Mouse (Mus musculus): ENCODE results near the gene Mrpl58. TPM values are rescaled to one million over a fixed set of nuclear protein-coding genes. Genes with fewer than 3 reads are reported as not detected.

The Mrpl58 gene
- polyA plus RNA-seq, 1 experiment from 2014 or later, result 235 TPM

DNA sequence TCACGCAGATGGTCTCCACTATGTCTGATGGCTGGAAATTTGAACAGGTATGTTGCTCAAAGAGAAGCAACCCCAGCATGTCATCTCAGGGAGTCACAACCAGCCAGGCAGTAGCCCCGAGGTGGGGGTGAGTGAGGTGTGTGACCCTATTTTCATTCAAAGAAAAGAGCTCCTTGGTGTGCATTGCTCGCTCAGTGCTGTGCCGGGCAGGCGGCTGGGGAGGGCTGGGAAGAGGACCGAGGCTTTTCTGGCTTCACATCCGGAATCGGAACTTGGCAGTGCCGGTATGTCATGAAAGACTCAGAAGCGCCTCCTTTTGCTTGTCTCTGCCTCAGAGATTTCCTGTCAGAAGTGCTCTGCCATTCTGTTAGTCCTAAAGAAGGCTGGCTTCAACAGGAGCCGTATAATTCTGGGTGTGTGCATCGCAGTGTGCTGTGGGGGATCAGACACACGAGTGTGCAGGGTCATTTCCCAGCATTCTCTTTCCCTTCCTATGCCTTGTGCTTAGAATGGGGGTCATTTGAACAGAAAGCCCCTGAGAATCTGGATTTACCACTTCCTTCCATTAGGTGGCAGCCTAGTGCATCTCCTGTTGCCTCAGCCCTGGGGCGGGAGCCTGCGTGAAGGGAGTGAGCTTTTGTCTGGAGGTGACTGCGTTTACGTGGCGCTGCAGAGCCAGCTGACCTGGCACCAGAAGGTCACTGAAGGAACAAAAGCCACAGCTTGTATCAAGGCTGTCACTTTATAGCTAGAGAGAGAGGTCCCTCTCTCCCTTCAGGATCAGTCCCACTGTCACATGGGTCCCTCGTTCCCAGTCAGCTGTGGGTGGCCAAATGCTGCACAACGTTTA, 24.2 kb downstream of the Mrpl58 start:
- Histone ChIP-seq H3K4me2 (replicated peaks; ENCODE audit: low read depth, low read length) (no peak overlapping the region), H3K4me3 (ENCODE audit: low read length) (no peak overlapping the region), H3K9me3 (ENCODE audit: control insufficient read depth, low read length) (no peaks in the 10 kb centered on the region), H3K9ac (ENCODE audit: low read depth, low read length) (0 out of 2 replicates have a peak overlapping the region, but pooled peaks have one; percentile 14), H3K27me3 (ENCODE audit: control insufficient read depth, insufficient read depth, low read length) (no peaks in the 10 kb centered on the region), H3K4me1 (ENCODE audit: control insufficient read depth, insufficient read depth, low read length) (no peaks in the 10 kb centered on the region), H3K27ac (ENCODE audit: low read depth, low read length) (peak overlapping the region; percentile 37), H3K36me3 (ENCODE audit: control insufficient read depth, insufficient read depth, low read length) (peaks cover 77% of the 10 kb centered on the region)
- ATAC-seq (ENCODE audit: low FRiP score, low TSS enrichment), result peak; percentile 73
- WGBS, result 42% methylated on average over 20 of the region's 20 CpGs

DNA sequence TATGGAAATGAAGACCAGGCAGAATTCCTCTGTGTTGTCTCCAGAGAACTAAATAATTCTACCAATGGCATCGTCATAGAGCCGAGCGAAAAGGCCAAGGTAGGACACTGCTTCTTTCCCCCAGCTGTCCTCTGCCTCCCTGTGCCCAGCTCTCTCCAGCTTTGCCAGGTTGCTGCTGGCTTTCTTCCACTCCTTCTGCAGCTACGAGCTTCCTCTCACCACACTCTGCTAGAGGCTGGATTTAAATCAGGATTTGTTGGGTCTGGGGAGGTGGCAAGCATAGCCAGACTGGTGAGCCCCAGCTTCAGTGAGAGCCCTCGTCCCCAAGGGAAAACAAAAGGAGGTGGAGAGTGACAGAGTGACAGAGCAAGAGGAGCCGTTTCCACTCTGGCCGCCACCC, 25.8 kb downstream of the Mrpl58 start:
- Histone ChIP-seq H3K9me3 (ENCODE audit: control insufficient read depth, low read length) (no peaks in the 10 kb centered on the region), H3K4me2 (replicated peaks; ENCODE audit: low read depth, low read length) (no peak overlapping the region), H3K36me3 (ENCODE audit: control insufficient read depth, insufficient read depth, low read length) (peaks cover 68% of the 10 kb centered on the region), H3K9ac (ENCODE audit: low read depth, low read length) (no peak overlapping the region), H3K27ac (ENCODE audit: low read depth, low read length) (no peak overlapping the region), H3K27me3 (ENCODE audit: control insufficient read depth, insufficient read depth, low read length) (no peaks in the 10 kb centered on the region), H3K4me3 (ENCODE audit: low read length) (no peak overlapping the region), H3K4me1 (ENCODE audit: control insufficient read depth, insufficient read depth, low read length) (no peaks in the 10 kb centered on the region)
- WGBS, result 85% methylated on average over 7 of the region's 7 CpGs
- ATAC-seq (ENCODE audit: low FRiP score, low TSS enrichment), result no peak

DNA sequence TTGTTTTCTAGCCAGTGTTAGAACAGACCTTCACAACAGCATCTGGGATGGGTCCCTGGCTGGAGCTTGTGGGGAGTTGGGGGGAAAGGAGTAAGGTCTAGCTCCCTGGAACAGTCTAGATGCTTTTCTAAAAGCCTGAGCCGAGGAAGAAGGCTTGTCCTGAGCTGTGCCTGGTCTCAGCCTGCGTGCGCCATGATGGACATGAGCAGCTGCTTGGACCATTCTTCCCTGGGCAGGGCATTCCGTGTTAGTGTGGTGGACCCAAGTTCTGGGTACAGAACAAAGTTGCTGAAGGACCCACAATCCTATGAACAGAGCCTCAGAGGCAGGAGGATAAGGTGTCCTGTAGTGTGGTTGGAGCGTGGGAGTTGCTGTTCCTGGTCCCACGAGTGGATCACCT, 27.0 kb downstream of the Mrpl58 start:
- no peaks in the 10 kb centered on the region for H3K27me3 ChIP-seq (ENCODE audit: control insufficient read depth, insufficient read depth, low read length)
- no peaks in the 10 kb centered on the region for H3K9me3 ChIP-seq (ENCODE audit: control insufficient read depth, low read length)
- H3K9ac ChIP-seq (ENCODE audit: low read depth, low read length), result no peak overlapping the region
- H3K4me1 ChIP-seq (ENCODE audit: control insufficient read depth, insufficient read depth, low read length), result 0 out of 2 replicates have a peak, but pooled peaks cover 3% of the 10 kb centered on the region
- WGBS, result 94% methylated on average over 6 of the region's 6 CpGs
- ATAC-seq (ENCODE audit: low FRiP score, low TSS enrichment), result no peak
- H3K27ac ChIP-seq (ENCODE audit: low read depth, low read length), result no peak overlapping the region
- H3K4me3 ChIP-seq (ENCODE audit: low read length), result no peak overlapping the region
- peaks cover 57% of the 10 kb centered on the region for H3K36me3 ChIP-seq (ENCODE audit: control insufficient read depth, insufficient read depth, low read length)
- no peak overlapping the region for H3K4me2 ChIP-seq (replicated peaks; ENCODE audit: low read depth, low read length)

GRCm38 (mm10) chr11:115432814-115433213, 29.3 kb downstream of the Mrpl58 start:
- 87% methylated on average over 4 of the region's 4 CpGs for WGBS
- Histone ChIP-seq H3K9ac (ENCODE audit: low read depth, low read length) (no peak overlapping the region), H3K4me3 (ENCODE audit: low read length) (no peak overlapping the region), H3K4me2 (replicated peaks; ENCODE audit: low read depth, low read length) (no peak overlapping the region), H3K36me3 (ENCODE audit: control insufficient read depth, insufficient read depth, low read length) (peaks cover 38% of the 10 kb centered on the region), H3K4me1 (ENCODE audit: control insufficient read depth, insufficient read depth, low read length) (0 out of 2 replicates have a peak, but pooled peaks cover 6% of the 10 kb centered on the region), H3K9me3 (ENCODE audit: control insufficient read depth, low read length) (no peaks in the 10 kb centered on the region), H3K27ac (ENCODE audit: low read depth, low read length) (no peak overlapping the region), H3K27me3 (ENCODE audit: control insufficient read depth, insufficient read depth, low read length) (no peaks in the 10 kb centered on the region)
- no peak for ATAC-seq (ENCODE audit: low FRiP score, low TSS enrichment)

GRCm38 (mm10) chr11:115433342-115433741, 29.8 kb downstream of the Mrpl58 start:
- H3K27ac ChIP-seq (ENCODE audit: low read depth, low read length), result no peak overlapping the region

GRCm38 (mm10) chr11:115435596-115436337, 32.2 kb downstream of the Mrpl58 start:
- 0 out of 2 replicates have a peak, but pooled peaks cover 6% of the 10 kb centered on the region for H3K4me1 ChIP-seq (ENCODE audit: control insufficient read depth, insufficient read depth, low read length)
- no peak overlapping the region for H3K27ac ChIP-seq (ENCODE audit: low read depth, low read length)
- 0 out of 2 replicates have a peak, but pooled peaks have one; percentile 58 for ATAC-seq (ENCODE audit: low FRiP score, low TSS enrichment)
- H3K4me2 ChIP-seq (replicated peaks; ENCODE audit: low read depth, low read length), result peak overlapping the region; percentile 41
- H3K4me3 ChIP-seq (ENCODE audit: low read length), result peak overlapping the region; percentile 19; the same call in 1 of the 2 replicates
- H3K36me3 ChIP-seq (ENCODE audit: control insufficient read depth, insufficient read depth, low read length), result peaks cover 16% of the 10 kb centered on the region
- no peaks in the 10 kb centered on the region for H3K27me3 ChIP-seq (ENCODE audit: control insufficient read depth, insufficient read depth, low read length)
- WGBS, result 3% methylated on average over 31 of the region's 31 CpGs
- 0 out of 2 replicates have a peak overlapping the region, but pooled peaks have one; percentile 44 for H3K9ac ChIP-seq (ENCODE audit: low read depth, low read length)
- peaks cover 6% of the 10 kb centered on the region; the same call in 1 of the 2 replicates for H3K9me3 ChIP-seq (ENCODE audit: control insufficient read depth, low read length)

More at GRCm38 (mm10) chr11:115433342-115433741, 29.8 kb downstream of the Mrpl58 start:
- Histone ChIP-seq H3K9me3 (ENCODE audit: control insufficient read depth, low read length) (no peaks in the 10 kb centered on the region), H3K9ac (ENCODE audit: low read depth, low read length) (no peak overlapping the region), H3K4me3 (ENCODE audit: low read length) (no peak overlapping the region), H3K4me1 (ENCODE audit: control insufficient read depth, insufficient read depth, low read length) (0 out of 2 replicates have a peak, but pooled peaks cover 6% of the 10 kb centered on the region), H3K27me3 (ENCODE audit: control insufficient read depth, insufficient read depth, low read length) (no peaks in the 10 kb centered on the region), H3K36me3 (ENCODE audit: control insufficient read depth, insufficient read depth, low read length) (peaks cover 38% of the 10 kb centered on the region), H3K4me2 (replicated peaks; ENCODE audit: low read depth, low read length) (no peak overlapping the region)
- 76% methylated on average over 6 of the region's 6 CpGs for WGBS
- no peak for ATAC-seq (ENCODE audit: low FRiP score, low TSS enrichment)

- Histone ChIP-seq H3K27ac (ENCODE audit: low read depth, low read length) (no peak overlapping the region), H3K4me2 (replicated peaks; ENCODE audit: low read depth, low read length) (no peak overlapping the region), H3K9me3 (ENCODE audit: control insufficient read depth, low read length) (peaks cover 6% of the 10 kb centered on the region; the same call in 1 of the 2 replicates), H3K9ac (ENCODE audit: low read depth, low read length) (no peak overlapping the region), H3K4me1 (ENCODE audit: control insufficient read depth, insufficient read depth, low read length) (0 out of 2 replicates have a peak, but pooled peaks cover 6% of the 10 kb centered on the region), H3K4me3 (ENCODE audit: low read length) (no peak overlapping the region), H3K27me3 (ENCODE audit: control insufficient read depth, insufficient read depth, low read length) (no peaks in the 10 kb centered on the region), H3K36me3 (ENCODE audit: control insufficient read depth, insufficient read depth, low read length) (no peaks in the 10 kb centered on the region)
- 63% methylated on average over 5 of the region's 5 CpGs for WGBS
- no peak for ATAC-seq (ENCODE audit: low FRiP score, low TSS enrichment)
These were observed 34.1 kb downstream of the Mrpl58 start for GRCm38 (mm10) chr11:115437571-115438122.

DNA sequence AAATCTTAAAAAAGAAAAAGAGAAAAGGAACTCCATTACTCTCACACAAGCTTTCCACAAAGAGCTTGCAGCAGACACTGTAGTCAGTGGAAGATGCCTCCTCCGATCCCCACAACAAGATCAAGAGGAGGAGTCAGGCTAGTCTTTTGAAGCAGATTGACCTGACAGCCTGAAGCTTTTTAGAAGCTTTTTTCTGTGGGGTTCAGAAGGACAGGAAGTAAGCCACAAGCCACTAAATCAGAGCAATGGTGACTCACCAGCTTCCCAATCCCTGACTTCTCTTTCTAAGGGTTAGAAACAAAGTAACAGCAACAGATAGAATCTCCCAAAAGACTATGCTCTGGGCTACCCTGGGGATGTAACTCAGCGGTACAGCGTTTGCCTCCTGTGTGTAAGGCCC, 35.8 kb downstream of the Mrpl58 start:
- ATAC-seq (ENCODE audit: low FRiP score, low TSS enrichment), result no peak
- Histone ChIP-seq H3K27me3 (ENCODE audit: control insufficient read depth, insufficient read depth, low read length) (no peaks in the 10 kb centered on the region), H3K4me1 (ENCODE audit: control insufficient read depth, insufficient read depth, low read length) (0 out of 2 replicates have a peak, but pooled peaks cover 6% of the 10 kb centered on the region), H3K27ac (ENCODE audit: low read depth, low read length) (no peak overlapping the region), H3K36me3 (ENCODE audit: control insufficient read depth, insufficient read depth, low read length) (no peaks in the 10 kb centered on the region), H3K9me3 (ENCODE audit: control insufficient read depth, low read length) (peaks cover 6% of the 10 kb centered on the region; the same call in 1 of the 2 replicates), H3K9ac (ENCODE audit: low read depth, low read length) (no peak overlapping the region), H3K4me3 (ENCODE audit: low read length) (no peak overlapping the region), H3K4me2 (replicated peaks; ENCODE audit: low read depth, low read length) (no peak overlapping the region)
- WGBS, result 77% methylated on average over 3 of the region's 3 CpGs
